Mouse (Mus musculus): Measurements from ENCODE around the gene Krt19.

Gene Krt19

GRCm38 (mm10) chr11:100136559-100136958, 11.9 kb downstream of the Krt19 start:
- DNase-seq: no peak

DNA sequence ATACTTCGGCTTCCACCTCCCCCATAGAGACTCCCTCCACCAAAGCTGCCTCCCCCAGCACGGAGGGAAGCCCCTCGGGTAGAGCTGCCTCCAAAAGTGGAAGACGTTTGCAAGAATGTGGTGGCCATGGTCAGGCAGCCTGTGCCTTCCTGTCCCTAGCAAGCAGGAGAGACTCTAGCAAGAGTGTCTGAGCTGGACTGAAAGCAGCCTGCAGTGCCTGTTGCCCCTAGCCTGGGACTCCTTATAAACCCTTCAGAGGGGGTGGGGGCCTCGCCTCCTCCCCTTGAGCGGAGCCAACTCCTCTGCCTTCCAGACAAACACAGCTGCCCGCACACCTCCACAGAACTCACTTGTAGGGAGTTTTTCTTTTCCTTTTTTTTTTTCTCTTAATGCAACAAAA, 12.7 kb downstream of the Krt19 start, which contains the start of gene Krt15:
Gene Krt15 (minus strand): TSS at position 198 of the 400 bp plus-strand sequence.
- no peak for DNase-seq

- no peak for DNase-seq
These were observed 23.6 kb downstream of the Krt19 start for GRCm38 (mm10) chr11:100124901-100125300.

DNA sequence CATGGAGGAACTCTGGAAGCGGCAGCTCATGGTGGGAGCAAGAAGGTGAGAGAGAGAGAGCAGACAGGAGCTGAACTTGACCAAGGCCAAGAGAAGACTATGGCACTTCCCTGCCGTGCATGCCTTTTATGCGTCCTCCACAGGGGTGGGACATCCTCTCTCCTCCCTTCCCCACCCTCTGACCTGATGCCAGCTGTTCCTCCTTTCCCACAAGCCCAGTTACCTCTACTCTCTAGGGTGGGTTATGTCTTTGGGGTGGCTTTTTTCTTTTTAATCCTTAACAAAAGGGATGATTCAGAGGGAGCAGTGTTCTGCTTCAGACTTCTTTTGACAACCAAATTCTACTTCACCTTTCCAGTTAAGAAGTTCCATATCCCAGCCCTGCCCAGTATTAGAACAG, 27.0 kb downstream of the Krt19 start, which contains the start of gene Krt13:
Gene Krt13 (minus strand): TSS at position 101 of the 400 bp plus-strand sequence.
- no peak for DNase-seq

DNA sequence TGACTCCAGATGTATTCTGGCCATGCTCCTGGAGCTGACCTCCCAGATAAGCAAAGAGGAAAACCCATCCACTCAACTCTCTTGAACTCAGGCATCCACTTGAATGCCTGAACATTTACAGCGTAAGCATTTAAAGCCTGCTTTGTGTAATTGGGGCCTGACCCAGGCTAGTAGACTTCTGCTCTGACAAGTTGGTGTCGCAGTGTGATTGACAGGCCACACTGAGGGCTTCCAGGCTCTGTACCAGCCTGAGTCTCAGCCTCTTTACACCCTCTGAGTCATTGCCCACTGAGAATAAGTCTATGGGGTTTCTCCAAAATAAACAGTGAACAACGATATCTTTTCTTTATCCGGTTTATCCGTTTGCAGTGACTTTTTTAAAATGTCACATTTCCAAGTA, 28.1 kb downstream of the Krt19 start:
- DNase-seq: no peak

- no peak for DNase-seq
These were observed 34.8 kb downstream of the Krt19 start for GRCm38 (mm10) chr11:100113742-100114029.

DNA sequence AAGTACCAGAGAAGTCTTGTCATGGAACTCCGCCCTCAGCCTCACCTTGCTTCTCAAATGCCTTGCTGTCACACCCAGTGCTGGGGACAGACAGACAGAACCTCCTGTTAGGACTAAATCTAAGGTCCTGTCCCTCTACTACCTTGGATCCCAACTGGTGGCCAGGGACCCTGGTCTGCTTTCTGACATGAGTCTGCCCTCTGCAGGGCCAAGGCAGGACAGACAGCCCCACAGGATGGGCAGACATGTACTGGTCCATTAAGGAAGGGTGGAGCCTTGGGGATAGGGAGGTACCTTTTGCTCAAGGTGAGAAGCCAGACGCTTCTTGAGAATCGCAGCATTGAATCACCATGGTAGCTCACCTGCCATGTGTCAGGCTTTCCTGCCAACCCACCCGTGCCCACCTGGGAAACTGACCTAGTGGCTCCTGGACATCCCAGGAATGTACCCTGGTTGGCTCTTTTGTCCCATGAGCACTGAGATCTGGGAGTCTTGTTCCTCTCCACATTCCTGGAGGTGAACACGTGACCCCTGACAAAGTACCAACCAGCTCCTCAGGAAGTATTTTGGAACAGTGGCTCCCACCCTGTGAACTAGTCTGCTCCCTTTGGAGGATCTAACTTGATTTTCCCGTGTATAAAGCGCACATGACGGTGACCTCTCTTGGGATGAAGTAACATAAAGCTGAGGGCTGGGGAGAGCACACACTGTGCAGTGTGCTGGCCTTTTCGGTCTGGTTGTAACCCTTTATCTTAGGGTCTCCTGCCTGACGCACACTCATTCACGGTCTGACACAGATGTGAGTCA, 35.3 kb downstream of the Krt19 start:
- no peak for DNase-seq

GRCm38 (mm10) chr11:100105576-100106122, 42.8 kb downstream of the Krt19 start, which contains the start of gene Krt36:
Gene Krt36 (minus strand): TSS chr11:100105626.
- DNase-seq: no peak

GRCm38 (mm10) chr11:100102693-100103429, 45.6 kb downstream of the Krt19 start:
- no peak for DNase-seq

- DNase-seq: no peak
These were observed 48.1 kb downstream of the Krt19 start for GRCm38 (mm10) chr11:100100391-100100790.

DNA sequence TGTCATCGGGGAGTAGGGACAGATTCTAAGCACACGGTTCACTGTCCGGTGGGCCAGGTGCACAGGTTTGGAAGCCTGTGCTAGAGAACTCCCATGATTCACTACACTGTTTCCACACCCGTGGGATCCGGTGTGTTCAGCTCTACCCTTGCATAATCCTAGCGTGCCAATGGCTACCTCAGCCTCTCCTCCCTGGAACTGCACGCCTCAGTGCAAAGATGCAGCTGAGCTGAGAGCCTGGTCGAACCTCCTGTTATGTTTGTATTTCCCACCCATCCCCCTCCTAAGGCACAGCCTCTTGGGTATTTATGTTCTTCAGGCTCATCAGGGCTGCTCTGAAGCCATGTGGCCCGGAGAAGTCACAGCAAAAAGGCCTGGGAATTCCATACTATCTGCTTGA, 50.6 kb downstream of the Krt19 start:
- no peak for DNase-seq

GRCm38 (mm10) chr11:100096141-100096540, 52.3 kb downstream of the Krt19 start, which contains the start of gene Krt35:
Gene Krt35 (minus strand): TSS chr11:100096241.
- DNase-seq: no peak

Measured in thymus, postnatal 14 days (tissue).